Mouse (Mus musculus): ENCODE results near the gene Macrod2. TPM values are rescaled to one million over a fixed set of nuclear protein-coding genes. Genes with fewer than 3 reads are reported as not detected.

The Macrod2 gene
- total RNA-seq, 2 experiments from 2014 or later, result 69.6 to 70.8 TPM

- no peak for DNase-seq (ENCODE audit: extremely low spot score in 1 of 2, low spot score in 2 of 2)
- intact Hi-C loops (cut with DNase I), result no loop called here
These were observed 904.1 kb downstream of the Macrod2 start for GRCm38 (mm10) chr2:141299168-141299567.

- DNase-seq (ENCODE audit: extremely low spot score in 1 of 2, low spot score in 2 of 2), result no peak
- intact Hi-C loops (cut with DNase I), result no loop called here
These were observed 905.9 kb downstream of the Macrod2 start for GRCm38 (mm10) chr2:141301030-141301429.

- intact Hi-C loops (cut with DNase I), result no loop called here
- DNase-seq (ENCODE audit: extremely low spot score in 1 of 2, low spot score in 2 of 2), result no peak
These were observed 913.3 kb downstream of the Macrod2 start for GRCm38 (mm10) chr2:141308406-141308805.

GRCm38 (mm10) chr2:141312136-141312948 is 917.2 kb downstream of the Macrod2 start:
- DNase-seq (ENCODE audit: extremely low spot score in 1 of 2, low spot score in 2 of 2), result no peak
- intact Hi-C loops (cut with DNase I), result no loop called here

GRCm38 (mm10) chr2:141315349-141315748 is 920.2 kb downstream of the Macrod2 start:
- DNase-seq (ENCODE audit: extremely low spot score in 1 of 2, low spot score in 2 of 2), result no peak
- intact Hi-C loops (cut with DNase I), result no loop called here

- no peak for DNase-seq (ENCODE audit: extremely low spot score in 1 of 2, low spot score in 2 of 2)
- intact Hi-C loops (cut with DNase I), result no loop called here
These were observed 928.9 kb downstream of the Macrod2 start for GRCm38 (mm10) chr2:141323956-141324460.

- intact Hi-C loops (cut with DNase I), result no loop called here
- no peak for DNase-seq (ENCODE audit: extremely low spot score in 1 of 2, low spot score in 2 of 2)
These were observed 932.2 kb downstream of the Macrod2 start for GRCm38 (mm10) chr2:141327296-141327695.

GRCm38 (mm10) chr2:141337708-141338107 is 942.6 kb downstream of the Macrod2 start:
- intact Hi-C loops (cut with DNase I), result no loop called here
- DNase-seq (ENCODE audit: extremely low spot score in 1 of 2, low spot score in 2 of 2), result no peak

- no peak for DNase-seq (ENCODE audit: extremely low spot score in 1 of 2, low spot score in 2 of 2)
These were observed 949.0 kb downstream of the Macrod2 start for GRCm38 (mm10) chr2:141343988-141344535.

GRCm38 (mm10) chr2:141352623-141353022 is 957.5 kb downstream of the Macrod2 start:
- intact Hi-C loops (cut with DNase I), result no loop called here
- DNase-seq (ENCODE audit: extremely low spot score in 1 of 2, low spot score in 2 of 2), result no peak

More at GRCm38 (mm10) chr2:141343988-141344535, 949.0 kb downstream of the Macrod2 start:
- intact Hi-C loops (cut with DNase I), result no loop called here

- no peak for DNase-seq (ENCODE audit: extremely low spot score in 1 of 2, low spot score in 2 of 2)
- intact Hi-C loops (cut with DNase I), result no loop called here
These were observed 993.5 kb downstream of the Macrod2 start for GRCm38 (mm10) chr2:141388632-141389031.

GRCm38 (mm10) chr2:141391229-141391628 is 996.1 kb downstream of the Macrod2 start:
- intact Hi-C loops (cut with DNase I), result no loop called here
- no peak for DNase-seq (ENCODE audit: extremely low spot score in 1 of 2, low spot score in 2 of 2)

GRCm38 (mm10) chr2:141394806-141395205 is 999.7 kb downstream of the Macrod2 start:
- no peak for DNase-seq (ENCODE audit: extremely low spot score in 1 of 2, low spot score in 2 of 2)
- intact Hi-C loops (cut with DNase I), result no loop called here

- intact Hi-C loops (cut with DNase I), result no loop called here
- DNase-seq (ENCODE audit: extremely low spot score in 1 of 2, low spot score in 2 of 2), result no peak
These were observed 1013.7 kb downstream of the Macrod2 start for GRCm38 (mm10) chr2:141408766-141409165.

GRCm38 (mm10) chr2:141416436-141416835 is 1021.3 kb downstream of the Macrod2 start:
- DNase-seq (ENCODE audit: extremely low spot score in 1 of 2, low spot score in 2 of 2), result no peak
- intact Hi-C loops (cut with DNase I), result no loop called here

GRCm38 (mm10) chr2:141416855-141417544 is 1021.9 kb downstream of the Macrod2 start:
- intact Hi-C loops (cut with DNase I), result no loop called here
- DNase-seq (ENCODE audit: extremely low spot score in 1 of 2, low spot score in 2 of 2), result peak in 1 of 2 experiments; percentile 22

- DNase-seq (ENCODE audit: extremely low spot score in 1 of 2, low spot score in 2 of 2), result no peak
- intact Hi-C loops (cut with DNase I), result no loop called here
These were observed 1024.7 kb downstream of the Macrod2 start for GRCm38 (mm10) chr2:141419806-141420205.

GRCm38 (mm10) chr2:141434084-141434483 is 1039.0 kb downstream of the Macrod2 start:
- no peak for DNase-seq (ENCODE audit: extremely low spot score in 1 of 2, low spot score in 2 of 2)
- intact Hi-C loops (cut with DNase I), result no loop called here

- intact Hi-C loops (cut with DNase I), result no loop called here
- DNase-seq (ENCODE audit: extremely low spot score in 1 of 2, low spot score in 2 of 2), result peak; percentile 52 to 53
These were observed 1039.8 kb downstream of the Macrod2 start for GRCm38 (mm10) chr2:141434731-141435570.
